Mouse (Mus musculus): ENCODE measurements at regions not wholly inside any gene's neighbourhood (a gene's known extent, or its start where the extent isn't known, plus 50 kb on each side); places are given as distances from the start of the nearest gene placed in this dataset.

GRCm38 (mm10) chrX:159066212-159066611 lies 143.9 kb upstream of the Rps6ka3 start:
- DNase-seq (ENCODE audit: extremely low read depth, low read depth), result no peak

GRCm38 (mm10) chrX:159072647-159073046 lies 137.5 kb upstream of the Rps6ka3 start:
- no peak for DNase-seq (ENCODE audit: extremely low read depth, low read depth)

- no peak for DNase-seq (ENCODE audit: extremely low read depth, low read depth)
Measured at GRCm38 (mm10) chrX:159073533-159073932, 136.6 kb upstream of the Rps6ka3 start.

- DNase-seq (ENCODE audit: extremely low read depth, low read depth), result no peak
Measured at GRCm38 (mm10) chrX:159080508-159080907, 129.6 kb upstream of the Rps6ka3 start.

- peak; percentile 2 for DNase-seq (ENCODE audit: extremely low read depth, low read depth)
Measured at GRCm38 (mm10) chrX:159110651-159111050, 99.5 kb upstream of the Rps6ka3 start.

- DNase-seq (ENCODE audit: extremely low read depth, low read depth), result no peak
Measured at GRCm38 (mm10) chrX:159116210-159116609, 93.9 kb upstream of the Rps6ka3 start.

- no peak for DNase-seq (ENCODE audit: extremely low read depth, low read depth)
Measured at GRCm38 (mm10) chrX:159140554-159140953, 69.6 kb upstream of the Rps6ka3 start.

- no peak for DNase-seq (ENCODE audit: extremely low read depth, low read depth)
Measured at GRCm38 (mm10) chrX:159143278-159143677, 66.8 kb upstream of the Rps6ka3 start.

GRCm38 (mm10) chrX:159144674-159145073 lies 65.4 kb upstream of the Rps6ka3 start:
- no peak for DNase-seq (ENCODE audit: extremely low read depth, low read depth)

- DNase-seq (ENCODE audit: extremely low read depth, low read depth), result no peak
Measured at GRCm38 (mm10) chrX:159145212-159145611, 64.9 kb upstream of the Rps6ka3 start.

- DNase-seq (ENCODE audit: extremely low read depth, low read depth), result no peak
Measured at GRCm38 (mm10) chrX:159155786-159156185, 54.3 kb upstream of the Rps6ka3 start.

GRCm38 (mm10) chrX:159156976-159157375 lies 53.1 kb upstream of the Rps6ka3 start:
- DNase-seq (ENCODE audit: extremely low read depth, low read depth), result no peak

GRCm38 (mm10) chrX:159159727-159160126 lies 50.4 kb upstream of the Rps6ka3 start:
- DNase-seq (ENCODE audit: extremely low read depth, low read depth), result no peak
